Mouse (Mus musculus) c-Kit-positive CD71-positive TER-119-negative erythroid progenitor cells, embryonic 14.5 days (primary cell): Measurements from ENCODE around the gene Eme2.

Experiments used
- DNase-seq: peaks from one replicate; pipeline ENCODE4 v3.0.0-alpha.2; 2013; ENCODE audit warnings: low read depth

Eme2 gene

GRCm38 (mm10) chr17:24896241-24896992 lies 1.5 kb upstream of the Eme2 start, which contains the start of gene Nme3:
Nme3 (plus strand) TSS chr17:24896500.
- peak; percentile 76 for DNase-seq

GRCm38 (mm10) chr17:24895571-24896240 lies 819 bp upstream of the Eme2 start:
- peak; percentile 24 for DNase-seq

DNA sequence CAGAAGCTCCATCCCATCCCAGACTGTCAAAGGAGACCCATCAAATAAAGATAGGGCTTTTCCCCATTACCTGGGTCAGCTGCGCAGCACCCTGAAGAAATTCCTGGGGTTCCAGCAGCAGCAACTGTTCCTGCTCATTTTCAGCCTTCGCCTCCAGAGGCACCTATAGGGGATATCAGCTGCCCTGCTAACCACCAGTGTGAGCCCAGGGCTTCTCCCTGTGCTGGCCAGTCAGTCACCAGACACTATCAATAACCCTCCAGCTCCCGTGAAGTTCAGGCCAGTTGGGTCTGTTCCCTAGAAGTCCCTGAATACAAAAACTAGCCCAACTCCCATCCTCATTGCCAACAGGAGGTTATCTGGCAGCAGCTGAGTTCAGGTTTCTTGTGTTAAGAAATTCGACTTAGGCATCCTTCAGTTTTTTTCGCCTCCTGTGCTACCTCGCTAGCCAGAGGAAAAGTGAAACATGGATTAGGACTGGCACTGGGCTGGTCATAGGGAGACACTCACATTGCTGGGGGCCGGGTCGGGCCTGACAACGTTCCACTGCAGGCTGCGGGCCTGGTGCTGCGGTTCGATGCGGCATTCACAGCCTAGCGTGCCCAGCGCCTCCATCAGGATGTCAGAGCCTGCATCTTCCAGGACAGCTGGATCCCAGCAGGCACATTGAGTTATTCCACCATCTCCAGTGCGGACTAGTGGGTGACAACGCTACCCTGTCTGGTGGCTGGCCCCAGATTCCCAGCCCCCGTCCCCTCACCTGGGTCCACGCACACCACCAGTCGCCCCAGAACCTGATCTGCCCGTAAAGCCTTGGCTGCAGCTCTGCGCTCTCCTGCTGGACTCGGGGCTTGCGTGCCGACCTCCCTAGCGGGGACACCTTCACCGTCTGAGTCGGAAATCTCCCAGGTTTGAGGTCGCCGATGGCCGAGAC lies 559 bp downstream of the Eme2 start:
- DNase-seq: peak; percentile 25

- DNase-seq: no peak
Measured at GRCm38 (mm10) chr17:24893276-24893675, 1.6 kb downstream of the Eme2 start.

GRCm38 (mm10) chr17:24892785-24893184 lies 2.1 kb downstream of the Eme2 start:
- DNase-seq: no peak

- no peak for DNase-seq
Measured at GRCm38 (mm10) chr17:24891321-24891720, 3.6 kb downstream of the Eme2 start.

GRCm38 (mm10) chr17:24890151-24891092 lies 4.5 kb downstream of the Eme2 start:
- DNase-seq: no peak

DNA sequence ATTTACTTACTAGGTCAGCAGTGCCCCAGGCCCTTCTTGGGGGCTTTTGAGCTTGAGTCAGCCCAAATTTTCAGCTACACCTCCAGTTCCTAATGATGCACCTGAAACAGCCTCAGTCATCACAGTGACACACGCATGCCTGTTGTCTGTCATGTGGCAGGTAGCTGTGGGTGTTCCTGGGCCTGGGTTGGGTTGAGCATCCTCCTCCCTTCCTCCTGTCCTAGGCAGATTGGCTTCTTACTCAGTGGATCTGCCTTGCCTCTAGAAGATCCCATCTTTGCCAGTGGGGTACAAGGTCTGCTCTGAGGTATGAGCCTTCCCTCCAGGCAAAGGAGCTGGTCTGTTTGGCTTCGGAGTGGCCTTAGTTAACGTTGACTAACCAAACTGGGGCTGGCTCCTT lies 6.0 kb downstream of the Eme2 start:
- DNase-seq: no peak

DNA sequence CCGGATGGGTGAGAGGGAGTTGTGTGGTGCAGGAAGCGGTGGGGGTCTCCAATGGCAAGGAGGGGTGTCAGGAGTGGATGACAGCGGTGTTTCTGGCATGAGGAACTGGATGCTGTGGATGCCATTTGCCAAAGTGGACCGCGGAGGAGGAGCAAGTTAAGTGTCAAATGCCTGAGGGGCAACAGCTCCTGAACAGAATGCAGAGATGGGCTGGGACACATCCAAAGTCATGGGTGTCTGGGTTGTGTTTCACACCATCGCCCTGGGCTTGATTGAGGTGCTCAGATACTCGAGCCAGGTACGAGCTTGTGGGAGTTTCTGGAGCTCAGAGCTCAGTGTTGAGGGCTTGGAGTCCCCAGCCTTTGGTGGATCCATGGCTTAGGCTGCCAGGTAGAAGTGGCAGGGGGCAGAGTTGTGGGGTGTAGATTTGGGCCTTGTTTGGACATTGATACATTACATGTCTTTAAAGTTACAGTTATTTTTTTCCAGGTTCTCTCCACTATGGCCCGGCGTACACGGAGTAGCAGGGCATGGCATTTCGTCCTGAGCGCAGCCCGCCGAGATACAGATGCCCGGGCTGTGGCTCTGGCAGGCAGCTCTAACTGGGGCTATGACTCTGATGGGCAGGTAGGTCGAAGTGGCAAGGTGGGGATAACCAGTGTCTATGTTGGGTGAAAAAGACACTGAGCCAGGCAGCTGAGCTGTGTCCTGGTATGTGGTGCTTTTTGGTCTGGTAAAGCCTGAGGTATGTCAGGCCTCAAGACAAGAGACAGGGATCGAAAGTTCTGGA lies 7.4 kb downstream of the Eme2 start:
- DNase-seq: no peak

- no peak for DNase-seq
Measured at GRCm38 (mm10) chr17:24886932-24887271, 8.0 kb downstream of the Eme2 start.

DNA sequence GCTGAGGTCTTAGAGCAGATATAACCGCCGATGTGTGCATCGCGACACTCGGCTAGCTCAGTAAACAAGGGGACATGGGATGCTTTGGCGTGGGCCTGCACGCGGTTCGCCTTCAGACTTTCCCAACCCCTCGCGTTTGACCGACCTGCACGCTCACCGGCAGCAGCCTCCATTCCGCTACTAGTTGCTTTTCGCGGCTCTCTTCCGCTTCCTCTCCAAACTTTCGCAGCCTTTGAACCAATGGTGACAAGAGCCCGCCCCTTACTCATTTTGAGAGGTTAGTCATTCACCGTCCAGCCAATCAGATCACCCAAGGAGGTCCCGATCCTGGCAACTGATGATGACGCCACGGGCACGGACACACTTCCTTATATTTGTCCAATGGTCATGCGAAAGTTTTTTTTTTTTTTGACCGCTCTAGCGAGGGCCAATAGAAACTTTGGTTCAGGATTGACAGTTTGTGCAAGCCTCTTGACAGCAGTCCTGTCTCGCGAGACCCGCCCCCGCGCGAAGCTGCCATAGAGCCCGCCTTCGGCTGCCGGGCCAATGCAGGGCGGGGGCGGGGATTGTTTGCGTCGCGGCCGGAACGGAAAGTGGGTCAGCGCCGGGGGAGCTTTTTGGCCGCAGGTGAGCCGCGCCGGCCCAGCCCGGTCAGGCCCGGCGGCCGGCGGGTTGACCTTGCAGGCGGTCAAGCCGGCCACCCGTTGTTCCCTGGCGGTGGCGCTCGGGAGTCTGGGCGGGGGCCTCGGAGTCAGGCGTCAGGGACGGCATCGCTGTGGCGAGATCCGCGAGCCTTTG lies 8.6 kb downstream of the Eme2 start, which contains the start of the genes Nubp2 and Spsb3:
TSS of gene Nubp2 (minus strand) at position 216 of the 798 bp plus-strand sequence.
TSS of gene Spsb3 (plus strand) at position 510 of the 798 bp plus-strand sequence.
- DNase-seq: peak; percentile 98

DNA sequence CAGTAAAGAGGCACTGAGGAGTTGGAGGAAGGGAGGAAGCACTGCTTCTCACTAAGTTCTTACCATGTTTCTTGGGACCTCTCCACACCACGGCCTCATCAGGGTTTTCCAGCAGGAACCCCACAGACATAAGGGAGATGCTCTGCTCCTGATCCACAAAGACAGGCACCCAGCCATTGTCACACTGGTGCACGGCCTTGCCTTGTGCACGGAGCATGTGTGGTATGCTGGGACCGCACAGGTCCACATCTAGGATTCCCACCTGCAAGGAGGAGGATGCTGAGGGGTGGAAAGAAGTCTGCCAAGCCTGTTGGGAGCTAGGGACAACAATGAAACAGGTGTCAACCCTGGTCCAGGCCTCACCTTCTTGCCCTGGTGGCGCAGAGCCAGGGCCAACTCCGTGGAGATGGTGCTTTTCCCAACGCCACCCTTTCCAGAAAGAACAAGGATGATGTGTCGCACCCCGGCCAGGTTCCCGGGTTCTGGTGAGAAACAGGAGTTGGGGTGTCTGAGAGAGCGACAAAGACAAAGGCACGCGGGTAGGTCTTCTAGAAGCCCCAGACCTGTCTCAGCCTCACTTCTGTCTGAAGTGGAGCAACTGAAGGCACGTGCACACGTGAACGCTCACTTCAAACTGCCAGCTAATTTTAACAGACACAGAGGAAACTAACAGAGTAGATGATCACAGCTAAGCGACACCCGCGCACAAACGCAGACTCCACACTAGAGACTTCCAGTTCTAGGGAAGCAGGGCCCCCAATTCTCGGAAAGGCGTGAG lies 9.3 kb downstream of the Eme2 start:
- no peak for DNase-seq

GRCm38 (mm10) chr17:24884391-24884790 lies 10.5 kb downstream of the Eme2 start:
- no peak for DNase-seq

- DNase-seq: peak; percentile 30
Measured at GRCm38 (mm10) chr17:24881738-24882440, 13.0 kb downstream of the Eme2 start.

GRCm38 (mm10) chr17:24878531-24878930 lies 16.4 kb downstream of the Eme2 start:
- no peak for DNase-seq

- no peak for DNase-seq
Measured at GRCm38 (mm10) chr17:24878117-24878397, 16.8 kb downstream of the Eme2 start.

GRCm38 (mm10) chr17:24877336-24878116 lies 17.4 kb downstream of the Eme2 start:
- no peak for DNase-seq

GRCm38 (mm10) chr17:24874989-24875388 lies 19.9 kb downstream of the Eme2 start:
- no peak for DNase-seq
